Mouse (Mus musculus): ENCODE data around the gene Zfp362. TPM values are rescaled to one million over a fixed set of nuclear protein-coding genes. Genes with fewer than 3 reads are reported as not detected.

Zfp362 gene
- polyA plus RNA-seq, 1 experiment from 2014 or later, result 25.3 TPM

DNA sequence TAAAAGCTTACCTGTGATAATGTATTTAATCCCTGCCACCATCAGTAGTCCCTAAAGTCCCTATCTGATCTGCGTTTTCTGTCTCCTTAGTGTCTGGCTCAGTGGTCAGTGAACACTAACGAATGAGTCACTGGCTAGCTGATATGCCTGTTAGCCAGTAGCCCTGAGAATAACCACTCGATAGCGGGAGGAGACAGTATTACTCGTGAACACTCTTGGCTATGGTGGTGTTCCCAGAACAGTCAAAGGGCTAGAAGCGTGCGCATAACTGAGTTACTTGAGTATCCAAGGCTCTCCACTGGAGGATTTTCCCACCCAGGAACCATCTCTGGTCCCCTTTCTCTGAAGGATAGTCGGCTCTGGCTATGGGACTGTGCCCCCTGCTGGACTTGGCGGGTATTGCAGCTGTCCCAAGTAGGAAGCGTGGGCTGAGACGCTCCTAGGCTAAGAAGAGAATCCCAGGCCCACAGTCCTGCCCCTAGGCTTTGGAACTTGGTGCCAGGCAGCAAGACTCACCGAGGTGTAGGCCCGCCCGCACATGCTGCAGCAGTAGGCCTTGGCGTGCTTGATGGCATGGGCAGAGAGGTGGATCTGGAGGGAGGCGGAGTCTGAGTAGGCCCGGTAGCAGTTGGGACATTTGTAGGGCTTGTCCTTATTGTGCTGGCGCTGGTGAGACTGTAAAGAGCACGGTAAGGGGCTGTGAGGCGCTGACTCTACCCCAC, 29.1 kb downstream of the Zfp362 start:
- H3K4me3 ChIP-seq (ENCODE audit: low read depth, low read length), result no peak overlapping the region
- H3K27me3 ChIP-seq (replicated peaks; ENCODE audit: control insufficient read depth, insufficient read depth, low read length), result no peaks in the 10 kb centered on the region
- no peaks in the 10 kb centered on the region for H3K4me1 ChIP-seq (replicated peaks; ENCODE audit: control insufficient read depth, insufficient read depth, low read length)
- H3K27ac ChIP-seq (ENCODE audit: low read depth, low read length), result no peak overlapping the region
- no peak overlapping the region for H3K9ac ChIP-seq (ENCODE audit: low read depth, low read length)
- H3K36me3 ChIP-seq (ENCODE audit: control insufficient read depth, insufficient read depth, low read length), result peaks cover 48% of the 10 kb centered on the region
- H3K4me2 ChIP-seq, result no peak overlapping the region
- H3K9me3 ChIP-seq (ENCODE audit: control insufficient read depth, low read length), result no peaks in the 10 kb centered on the region
- DNase-seq (ENCODE audit: low spot score), result peak; percentile 75
- 0 out of 2 replicates have a peak, but pooled peaks have one; percentile 21 for ATAC-seq (replicated peaks; ENCODE audit: low FRiP score)
- WGBS, result 49% methylated on average over 20 of the region's 20 CpGs

GRCm38 (mm10) chr4:128774467-128774866, 31.4 kb downstream of the Zfp362 start:
- Histone ChIP-seq H3K36me3 (ENCODE audit: control insufficient read depth, insufficient read depth, low read length) (peaks cover 42% of the 10 kb centered on the region), H3K4me3 (ENCODE audit: low read depth, low read length) (no peak overlapping the region), H3K9me3 (ENCODE audit: control insufficient read depth, low read length) (no peaks in the 10 kb centered on the region), H3K4me1 (replicated peaks; ENCODE audit: control insufficient read depth, insufficient read depth, low read length) (no peaks in the 10 kb centered on the region), H3K27ac (ENCODE audit: low read depth, low read length) (no peak overlapping the region), H3K27me3 (replicated peaks; ENCODE audit: control insufficient read depth, insufficient read depth, low read length) (no peaks in the 10 kb centered on the region), H3K9ac (ENCODE audit: low read depth, low read length) (no peak overlapping the region), H3K4me2 (no peak overlapping the region)
- ATAC-seq (replicated peaks; ENCODE audit: low FRiP score), result peak; percentile 37
- WGBS, result 91% methylated on average over 9 of the region's 9 CpGs
- DNase-seq (ENCODE audit: low spot score), result no peak

DNA sequence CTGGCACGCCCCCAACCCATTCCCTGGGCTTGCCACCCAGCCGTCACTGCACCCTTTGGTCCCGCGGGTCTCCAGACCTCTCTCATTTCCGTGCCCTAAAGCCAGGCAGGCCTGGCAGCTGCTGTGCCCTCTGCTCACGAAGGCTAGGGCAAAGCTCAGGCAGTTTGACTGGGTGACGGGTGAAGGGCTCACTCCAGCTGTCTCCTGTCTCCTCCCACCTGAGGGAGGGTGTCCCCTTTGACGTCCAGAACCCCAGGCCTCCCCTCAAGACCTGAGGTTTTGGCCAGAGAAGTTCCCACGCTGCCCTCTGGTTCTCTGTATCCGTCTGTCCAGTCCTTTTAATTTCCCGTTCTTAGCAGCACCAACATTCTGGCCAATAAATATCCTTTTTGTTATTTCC, 32.0 kb downstream of the Zfp362 start:
- no peak for ATAC-seq (replicated peaks; ENCODE audit: low FRiP score)
- Histone ChIP-seq H3K4me2 (no peak overlapping the region), H3K27me3 (replicated peaks; ENCODE audit: control insufficient read depth, insufficient read depth, low read length) (no peaks in the 10 kb centered on the region), H3K4me1 (replicated peaks; ENCODE audit: control insufficient read depth, insufficient read depth, low read length) (no peaks in the 10 kb centered on the region), H3K27ac (ENCODE audit: low read depth, low read length) (no peak overlapping the region), H3K4me3 (ENCODE audit: low read depth, low read length) (no peak overlapping the region), H3K36me3 (ENCODE audit: control insufficient read depth, insufficient read depth, low read length) (peaks cover 40% of the 10 kb centered on the region), H3K9ac (ENCODE audit: low read depth, low read length) (no peak overlapping the region), H3K9me3 (ENCODE audit: control insufficient read depth, low read length) (no peaks in the 10 kb centered on the region)
- WGBS, result 88% methylated on average over 11 of the region's 11 CpGs
- DNase-seq (ENCODE audit: low spot score), result no peak

DNA sequence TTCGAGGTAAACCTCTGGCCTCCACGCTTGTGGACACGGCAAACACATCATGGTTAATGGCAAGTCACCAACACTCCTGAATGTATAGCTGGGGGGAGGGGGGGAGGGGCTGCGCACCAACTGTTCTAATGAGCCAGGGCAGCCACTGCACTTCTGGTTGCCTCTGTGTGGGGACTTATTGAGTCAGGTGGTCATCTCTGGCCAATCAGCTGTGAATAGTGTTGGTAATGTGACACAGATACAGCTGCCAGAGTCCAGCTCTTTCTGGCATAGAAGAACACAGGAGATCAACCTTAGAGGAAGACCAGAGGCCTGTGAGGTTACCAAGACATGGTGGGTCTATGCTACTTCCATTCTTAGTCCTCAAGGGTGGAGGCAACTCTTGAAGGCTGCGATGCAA, 35.1 kb downstream of the Zfp362 start:
- no peaks in the 10 kb centered on the region for H3K4me1 ChIP-seq (replicated peaks; ENCODE audit: control insufficient read depth, insufficient read depth, low read length)
- no peaks in the 10 kb centered on the region for H3K9me3 ChIP-seq (ENCODE audit: control insufficient read depth, low read length)
- H3K4me3 ChIP-seq (ENCODE audit: low read depth, low read length), result no peak overlapping the region
- WGBS, result 83% methylated on average over 5 of the region's 5 CpGs
- no peak for DNase-seq (ENCODE audit: low spot score)
- peaks cover 25% of the 10 kb centered on the region for H3K36me3 ChIP-seq (ENCODE audit: control insufficient read depth, insufficient read depth, low read length)
- no peak for ATAC-seq (replicated peaks; ENCODE audit: low FRiP score)
- no peak overlapping the region for H3K4me2 ChIP-seq
- no peak overlapping the region for H3K9ac ChIP-seq (ENCODE audit: low read depth, low read length)
- no peak overlapping the region for H3K27ac ChIP-seq (ENCODE audit: low read depth, low read length)
- H3K27me3 ChIP-seq (replicated peaks; ENCODE audit: control insufficient read depth, insufficient read depth, low read length), result peaks cover 2% of the 10 kb centered on the region; the same call in 1 of the 2 replicates

DNA sequence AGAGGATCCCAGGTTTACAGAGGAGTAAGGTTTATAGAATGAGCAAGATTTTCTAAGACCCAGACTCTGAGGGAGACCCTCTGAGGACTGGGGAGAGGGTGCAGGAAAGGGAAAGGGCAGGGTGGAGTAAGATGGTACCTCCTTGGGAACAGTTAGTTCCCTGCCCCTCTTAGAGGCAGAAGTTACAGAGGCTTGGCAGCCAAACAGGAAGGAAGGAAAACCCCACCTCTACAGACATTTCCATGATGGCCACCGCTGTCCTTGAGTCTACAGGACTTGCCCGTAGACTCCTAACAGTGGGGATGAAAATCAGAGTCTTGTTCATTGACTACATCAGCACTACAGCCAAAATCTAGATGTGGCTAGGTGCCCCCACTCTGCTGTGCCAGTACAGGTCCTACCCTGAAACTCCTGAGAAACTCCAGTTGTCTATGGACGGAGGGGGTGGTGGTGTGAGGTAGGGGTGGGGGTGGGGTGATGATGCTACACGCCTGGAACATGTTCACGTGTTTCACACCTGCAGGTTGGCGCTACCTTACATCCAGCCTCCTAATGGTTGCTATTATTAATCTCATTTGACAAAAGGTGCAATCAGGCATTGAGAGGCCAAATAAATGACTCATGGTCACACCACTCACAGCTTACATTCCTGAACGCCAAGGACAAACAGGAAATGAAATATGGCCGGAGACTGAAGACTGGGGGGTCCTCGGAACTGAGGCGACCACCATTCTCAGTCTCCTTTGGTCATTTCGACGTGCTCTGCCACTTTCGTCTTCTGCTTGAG, 36.1 kb downstream of the Zfp362 start:
- ATAC-seq (replicated peaks; ENCODE audit: low FRiP score) (no peak), DNase-seq (ENCODE audit: low spot score) (no peak)
- no peaks in the 10 kb centered on the region for H3K9me3 ChIP-seq (ENCODE audit: control insufficient read depth, low read length)
- H3K27ac ChIP-seq (ENCODE audit: low read depth, low read length), result no peak overlapping the region
- no peaks in the 10 kb centered on the region for H3K4me1 ChIP-seq (replicated peaks; ENCODE audit: control insufficient read depth, insufficient read depth, low read length)
- H3K36me3 ChIP-seq (ENCODE audit: control insufficient read depth, insufficient read depth, low read length), result peaks cover 17% of the 10 kb centered on the region
- no peak overlapping the region for H3K4me3 ChIP-seq (ENCODE audit: low read depth, low read length)
- H3K4me2 ChIP-seq, result no peak overlapping the region
- H3K9ac ChIP-seq (ENCODE audit: low read depth, low read length), result no peak overlapping the region
- WGBS, result 77% methylated on average over 13 of the region's 13 CpGs
- peaks cover 2% of the 10 kb centered on the region; the same call in 1 of the 2 replicates for H3K27me3 ChIP-seq (replicated peaks; ENCODE audit: control insufficient read depth, insufficient read depth, low read length)

GRCm38 (mm10) chr4:128768120-128768519, 37.7 kb downstream of the Zfp362 start:
- Histone ChIP-seq H3K4me2 (no peak overlapping the region), H3K27me3 (replicated peaks; ENCODE audit: control insufficient read depth, insufficient read depth, low read length) (peaks cover 2% of the 10 kb centered on the region; the same call in 1 of the 2 replicates), H3K9ac (ENCODE audit: low read depth, low read length) (no peak overlapping the region), H3K4me3 (ENCODE audit: low read depth, low read length) (no peak overlapping the region), H3K27ac (ENCODE audit: low read depth, low read length) (no peak overlapping the region), H3K9me3 (ENCODE audit: control insufficient read depth, low read length) (no peaks in the 10 kb centered on the region), H3K4me1 (replicated peaks; ENCODE audit: control insufficient read depth, insufficient read depth, low read length) (no peaks in the 10 kb centered on the region), H3K36me3 (ENCODE audit: control insufficient read depth, insufficient read depth, low read length) (peaks cover 4% of the 10 kb centered on the region)
- DNase-seq (ENCODE audit: low spot score) (no peak), ATAC-seq (replicated peaks; ENCODE audit: low FRiP score) (no peak)
- WGBS, result 75% methylated on average over 13 of the region's 13 CpGs

DNA sequence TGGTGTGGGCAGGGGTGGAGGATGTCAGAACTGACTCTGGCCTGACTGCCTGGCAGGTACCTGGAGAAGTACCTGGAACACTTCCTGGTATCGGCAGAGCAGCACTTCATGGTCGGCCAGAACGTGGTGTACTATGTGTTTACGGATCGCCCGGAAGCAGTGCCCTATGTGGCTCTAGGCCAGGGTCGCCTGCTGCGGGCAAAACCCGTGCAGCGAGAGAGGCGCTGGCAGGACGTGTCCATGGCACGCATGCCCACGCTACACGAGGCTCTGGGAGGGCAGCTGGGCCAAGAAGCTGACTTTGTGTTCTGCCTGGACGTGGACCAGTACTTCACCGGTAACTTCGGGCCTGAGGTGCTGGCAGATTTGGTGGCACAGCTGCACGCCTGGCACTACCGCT, 38.9 kb downstream of the Zfp362 start:
- WGBS, result 86% methylated on average over 20 of the region's 20 CpGs
- no peaks in the 10 kb centered on the region for H3K4me1 ChIP-seq (replicated peaks; ENCODE audit: control insufficient read depth, insufficient read depth, low read length)
- H3K36me3 ChIP-seq (ENCODE audit: control insufficient read depth, insufficient read depth, low read length), result no peaks in the 10 kb centered on the region
- DNase-seq (ENCODE audit: low spot score), result no peak
- H3K27me3 ChIP-seq (replicated peaks; ENCODE audit: control insufficient read depth, insufficient read depth, low read length), result peaks cover 2% of the 10 kb centered on the region; the same call in 1 of the 2 replicates
- no peak overlapping the region for H3K4me3 ChIP-seq (ENCODE audit: low read depth, low read length)
- no peak overlapping the region for H3K27ac ChIP-seq (ENCODE audit: low read depth, low read length)
- H3K9ac ChIP-seq (ENCODE audit: low read depth, low read length), result no peak overlapping the region
- H3K4me2 ChIP-seq, result no peak overlapping the region
- no peaks in the 10 kb centered on the region for H3K9me3 ChIP-seq (ENCODE audit: control insufficient read depth, low read length)
- ATAC-seq (replicated peaks; ENCODE audit: low FRiP score), result no peak

- Histone ChIP-seq H3K27ac (ENCODE audit: low read depth, low read length) (no peak overlapping the region), H3K4me3 (ENCODE audit: low read depth, low read length) (no peak overlapping the region), H3K4me1 (replicated peaks; ENCODE audit: control insufficient read depth, insufficient read depth, low read length) (peaks cover 15% of the 10 kb centered on the region), H3K4me2 (peak overlapping the region; percentile 12; the same call in 1 of the 2 replicates), H3K36me3 (ENCODE audit: control insufficient read depth, insufficient read depth, low read length) (no peaks in the 10 kb centered on the region), H3K9ac (ENCODE audit: low read depth, low read length) (no peak overlapping the region), H3K27me3 (replicated peaks; ENCODE audit: control insufficient read depth, insufficient read depth, low read length) (no peaks in the 10 kb centered on the region), H3K9me3 (ENCODE audit: control insufficient read depth, low read length) (no peaks in the 10 kb centered on the region)
- peak; percentile 90 for ATAC-seq (replicated peaks; ENCODE audit: low FRiP score)
- no peak for DNase-seq (ENCODE audit: low spot score)
- WGBS, result 53% methylated on average over 6 of the region's 6 CpGs
Observed at GRCm38 (mm10) chr4:128760029-128760428, 45.8 kb downstream of the Zfp362 start.
